Mouse (Mus musculus): Measurements from ENCODE around the gene Abhd16a.

DNA sequence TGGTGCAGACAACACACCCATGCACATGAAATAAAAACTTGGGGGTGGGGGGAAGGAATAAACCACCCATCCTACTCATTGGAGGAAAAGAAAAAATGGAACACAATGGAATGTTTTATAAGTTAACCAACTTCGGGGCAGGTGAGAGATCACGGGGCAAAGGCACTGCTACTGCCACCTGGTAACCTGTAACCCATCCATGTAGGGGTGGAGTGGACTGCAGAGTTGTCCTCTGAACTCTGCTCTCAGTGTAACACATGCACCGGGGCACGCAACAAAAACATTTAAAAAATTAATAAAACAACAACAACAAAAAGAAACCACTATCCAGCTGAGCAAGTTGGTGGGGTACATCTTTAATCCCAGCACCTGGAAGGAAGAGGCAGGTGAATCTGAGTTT is 63.1 kb downstream of the Abhd16a start:
- TF ChIP-seq POLR2A (IDR thresholded peaks at IDR 0.05; ENCODE audit: low read depth, low read length): no peak
- no peak for TF ChIP-seq CTCF (IDR thresholded peaks at IDR 0.05; ENCODE audit: borderline replicate concordance, insufficient read depth, low read length)

Measured in embryonic fibroblast, embryonic 13.5 days (primary cell).